Mouse (Mus musculus): ENCODE measurements around the gene Fut11. TPM values are rescaled to one million over a fixed set of nuclear protein-coding genes. Genes with fewer than 3 reads are reported as not detected.

Gene Fut11
- total and polyA plus RNA-seq, 2 experiments from 2014 or later = 11.1 to 11.9 TPM

- Histone ChIP-seq H3K4me3 (ENCODE audit: low read depth, low read length) (peak overlapping the region; percentile 94), H3K27me3 (ENCODE audit: control insufficient read depth, insufficient read depth, low read length) (no peaks in the 10 kb centered on the region), H3K9me3 (replicated peaks; ENCODE audit: control insufficient read depth, low read length) (no peaks in the 10 kb centered on the region), H3K9ac (replicated peaks; ENCODE audit: low read depth, low read length) (0 out of 2 replicates have a peak overlapping the region, but pooled peaks have one; percentile 8), H3K27ac (ENCODE audit: low read depth) (no peak overlapping the region; the same call in 1 of the 2 replicates), H3K36me3 (replicated peaks; ENCODE audit: control insufficient read depth, insufficient read depth, low read length) (peaks cover 30% of the 10 kb centered on the region), H3K4me2 (ENCODE audit: low read depth, low read length) (peak overlapping the region; percentile 81), H3K4me1 (ENCODE audit: control insufficient read depth, insufficient read depth) (peaks cover 29% of the 10 kb centered on the region)
- 10% methylated on average over 1 of the region's 1 CpGs for WGBS
- TF ChIP-seq EP300 (IDR thresholded peaks at IDR 0.05; ENCODE audit: low read depth) (no peak), CTCF (IDR thresholded peaks at IDR 0.05; ENCODE audit: low read depth) (peak; percentile 60)
- no peak for ATAC-seq (ENCODE audit: insufficient read depth, low read depth)
- DNase-seq (ENCODE audit: low spot score) = peak; percentile 79
These were observed 2.2 kb downstream of the Fut11 start for GRCm38 (mm10) chr14:20696986-20697385.

GRCm38 (mm10) chr14:20698515-20698914 is 3.7 kb downstream of the Fut11 start:
- H3K27me3 ChIP-seq (ENCODE audit: control insufficient read depth, insufficient read depth, low read length) = no peaks in the 10 kb centered on the region
- H3K4me3 ChIP-seq (ENCODE audit: low read depth, low read length) = no peak overlapping the region
- H3K9me3 ChIP-seq (replicated peaks; ENCODE audit: control insufficient read depth, low read length) = no peaks in the 10 kb centered on the region
- no peak overlapping the region for H3K4me2 ChIP-seq (ENCODE audit: low read depth, low read length)
- no peak overlapping the region for H3K9ac ChIP-seq (replicated peaks; ENCODE audit: low read depth, low read length)
- ATAC-seq (ENCODE audit: insufficient read depth, low read depth) (no peak), DNase-seq (ENCODE audit: low spot score) (no peak)
- TF ChIP-seq CTCF (IDR thresholded peaks at IDR 0.05; ENCODE audit: low read depth) (no peak), EP300 (IDR thresholded peaks at IDR 0.05; ENCODE audit: low read depth) (no peak)
- WGBS = 66% methylated on average over 2 of the region's 2 CpGs
- no peak overlapping the region for H3K27ac ChIP-seq (ENCODE audit: low read depth)
- peaks cover 15% of the 10 kb centered on the region for H3K36me3 ChIP-seq (replicated peaks; ENCODE audit: control insufficient read depth, insufficient read depth, low read length)
- H3K4me1 ChIP-seq (ENCODE audit: control insufficient read depth, insufficient read depth) = peaks cover 29% of the 10 kb centered on the region

- 70% methylated on average over 3 of the region's 3 CpGs for WGBS
- ATAC-seq (ENCODE audit: insufficient read depth, low read depth) = no peak
- no peak for TF ChIP-seq CTCF (IDR thresholded peaks at IDR 0.05; ENCODE audit: low read depth)
- no peak for TF ChIP-seq EP300 (IDR thresholded peaks at IDR 0.05; ENCODE audit: low read depth)
These were observed 5.6 kb downstream of the Fut11 start for GRCm38 (mm10) chr14:20700362-20700761.

GRCm38 (mm10) chr14:20701554-20701953 is 6.8 kb downstream of the Fut11 start:
- no peaks in the 10 kb centered on the region for H3K9me3 ChIP-seq (replicated peaks; ENCODE audit: control insufficient read depth, low read length)
- peaks cover 20% of the 10 kb centered on the region for H3K36me3 ChIP-seq (replicated peaks; ENCODE audit: control insufficient read depth, insufficient read depth, low read length)
- 56% methylated on average over 8 of the region's 8 CpGs for WGBS
- peak overlapping the region; percentile 94 for H3K9ac ChIP-seq (replicated peaks; ENCODE audit: low read depth, low read length)
- H3K27ac ChIP-seq (ENCODE audit: low read depth) = peak overlapping the region; percentile 97
- ATAC-seq (ENCODE audit: insufficient read depth, low read depth) = no peak
- TF ChIP-seq CTCF (IDR thresholded peaks at IDR 0.05; ENCODE audit: low read depth) = no peak
- TF ChIP-seq EP300 (IDR thresholded peaks at IDR 0.05; ENCODE audit: low read depth) = no peak
- DNase-seq (ENCODE audit: low spot score) = no peak
- H3K27me3 ChIP-seq (ENCODE audit: control insufficient read depth, insufficient read depth, low read length) = no peaks in the 10 kb centered on the region
- H3K4me2 ChIP-seq (ENCODE audit: low read depth, low read length) = peak overlapping the region; percentile 82
- peak overlapping the region; percentile 78 for H3K4me3 ChIP-seq (ENCODE audit: low read depth, low read length)
- peaks cover 21% of the 10 kb centered on the region for H3K4me1 ChIP-seq (ENCODE audit: control insufficient read depth, insufficient read depth)

More at GRCm38 (mm10) chr14:20700362-20700761, 5.6 kb downstream of the Fut11 start:
- Histone ChIP-seq H3K27me3 (ENCODE audit: control insufficient read depth, insufficient read depth, low read length) (no peaks in the 10 kb centered on the region), H3K4me3 (ENCODE audit: low read depth, low read length) (no peak overlapping the region), H3K9ac (replicated peaks; ENCODE audit: low read depth, low read length) (no peak overlapping the region), H3K9me3 (replicated peaks; ENCODE audit: control insufficient read depth, low read length) (no peaks in the 10 kb centered on the region), H3K36me3 (replicated peaks; ENCODE audit: control insufficient read depth, insufficient read depth, low read length) (peaks cover 18% of the 10 kb centered on the region), H3K27ac (ENCODE audit: low read depth) (no peak overlapping the region; the same call in 1 of the 2 replicates), H3K4me1 (ENCODE audit: control insufficient read depth, insufficient read depth) (peaks cover 29% of the 10 kb centered on the region), H3K4me2 (ENCODE audit: low read depth, low read length) (no peak overlapping the region)
- DNase-seq (ENCODE audit: low spot score) = no peak

DNA sequence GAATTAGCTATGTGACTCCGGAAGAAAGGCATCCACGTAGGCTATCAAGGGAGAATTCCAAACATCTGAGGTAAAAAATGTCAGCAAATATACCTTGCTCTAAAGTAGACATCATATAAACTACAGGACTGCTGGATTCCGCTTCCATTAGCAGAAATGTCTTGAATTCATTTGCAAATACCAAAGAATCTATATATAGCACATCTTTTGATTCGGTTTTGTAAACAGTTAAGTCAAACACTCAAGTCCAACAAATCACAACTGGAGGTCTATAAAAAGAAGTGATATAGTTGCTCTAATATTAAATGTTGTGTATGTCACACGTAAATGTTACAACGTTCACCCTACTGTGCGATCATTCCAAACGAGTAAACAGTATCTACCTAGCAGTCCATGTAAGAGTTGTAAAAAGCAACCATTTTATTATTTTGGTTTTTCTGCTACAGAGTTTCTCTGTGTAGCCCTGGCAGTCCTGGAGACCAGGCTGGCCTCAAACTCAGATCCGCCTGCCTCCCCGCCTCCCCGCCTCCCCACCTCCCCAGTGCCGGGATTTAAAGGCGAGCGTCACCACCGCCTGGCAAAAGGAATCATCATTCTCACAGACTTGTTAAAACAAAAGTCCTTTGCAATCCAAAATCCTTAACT is 7.5 kb downstream of the Fut11 start:
- ATAC-seq (ENCODE audit: insufficient read depth, low read depth) = peak; percentile 27
- H3K4me3 ChIP-seq (ENCODE audit: low read depth, low read length) = peak overlapping the region; percentile 78
- H3K9ac ChIP-seq (replicated peaks; ENCODE audit: low read depth, low read length) = peak overlapping the region; percentile 94
- WGBS = 3% methylated on average over 15 of the region's 15 CpGs
- TF ChIP-seq EP300 (IDR thresholded peaks at IDR 0.05; ENCODE audit: low read depth) (no peak), CTCF (IDR thresholded peaks at IDR 0.05; ENCODE audit: low read depth) (no peak)
- H3K27ac ChIP-seq (ENCODE audit: low read depth) = peak overlapping the region; percentile 97
- H3K4me2 ChIP-seq (ENCODE audit: low read depth, low read length) = peak overlapping the region; percentile 82
- peak; percentile 59 for DNase-seq (ENCODE audit: low spot score)
- no peaks in the 10 kb centered on the region for H3K9me3 ChIP-seq (replicated peaks; ENCODE audit: control insufficient read depth, low read length)
- H3K36me3 ChIP-seq (replicated peaks; ENCODE audit: control insufficient read depth, insufficient read depth, low read length) = peaks cover 20% of the 10 kb centered on the region
- no peaks in the 10 kb centered on the region for H3K27me3 ChIP-seq (ENCODE audit: control insufficient read depth, insufficient read depth, low read length)
- peaks cover 17% of the 10 kb centered on the region for H3K4me1 ChIP-seq (ENCODE audit: control insufficient read depth, insufficient read depth)
